Comparison of ENCODE assay signal across 9 mouse cellular contexts in the genomic region with DNA sequence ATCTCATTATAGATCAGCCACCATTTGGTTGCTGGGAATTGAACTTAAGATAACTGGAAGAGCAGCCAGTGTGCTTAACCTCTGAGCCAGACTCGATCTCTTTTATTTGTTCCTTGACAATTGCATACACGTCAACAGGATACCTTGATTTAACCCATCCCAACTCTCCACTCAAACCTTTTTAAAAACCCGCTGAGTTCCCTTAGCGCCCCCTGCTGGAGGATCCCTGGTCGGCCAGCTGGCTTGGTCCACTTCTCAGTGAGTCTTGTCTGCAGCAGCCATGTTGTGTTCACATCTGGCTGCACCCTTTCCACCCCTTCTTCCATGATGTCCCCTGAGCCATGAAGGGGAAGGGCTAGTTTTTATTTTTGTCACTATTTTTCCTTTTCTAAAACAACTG. TPM values are rescaled to one million over a fixed set of nuclear protein-coding genes. Genes with fewer than 3 reads are reported as not detected.
DNase-seq lines count a peak whose midpoint lies in the region; ATAC-seq and TF ChIP-seq lines count a peak whose summit lies in the region.
"Had no signal": no experiment of that assay in that cellular context is flagged by ENCODE, and none has a peak within 500 bp of the region (broad histone marks: within the 10 kb centered on the region; RNA-seq: fewer than 3 reads in every experiment).

No protein-coding gene starts in this region.

- TF ChIP-seq CTCF in intestine, postnatal 0 days (IDR thresholded peaks at IDR 0.05; ENCODE audit: low read depth) = peak; percentile 64
- 0 out of 2 replicates have a peak, but pooled peaks have one; percentile 42 for TF ChIP-seq CTCF in thymus, adult 2 months (IDR thresholded peaks at IDR 0.05; ENCODE audit: borderline replicate concordance, control insufficient read depth, extremely low read depth, insufficient read depth, low read length, poor library complexity)
- peak; percentile 61 for TF ChIP-seq CTCF in bone marrow macrophage, adult 2 months (IDR thresholded peaks at IDR 0.05; ENCODE audit: low read depth, low read length)
- TF ChIP-seq CTCF in stomach, postnatal 0 days (IDR thresholded peaks at IDR 0.05; ENCODE audit: low read depth) = peak; percentile 58

- no peak overlapping the region for H3K4me2 ChIP-seq in intestine, postnatal 0 days (replicated peaks; ENCODE audit: low read depth)
- no peak overlapping the region for H3K4me2 ChIP-seq in intestine, embryonic 15.5 days (replicated peaks)
- H3K4me2 ChIP-seq in stomach, postnatal 0 days (replicated peaks; ENCODE audit: low read depth) = no peak overlapping the region
- H3K4me2 ChIP-seq: stomach, embryonic 15.5 days had no signal

- no peak for TF ChIP-seq EP300 in stomach, postnatal 0 days (optimal IDR thresholded peaks at IDR 0.05)

- no peak overlapping the region for H3K4me3 ChIP-seq in intestine, postnatal 0 days (ENCODE audit: low read depth, low read length)
- no peak overlapping the region for H3K4me3 ChIP-seq in intestine, embryonic 15.5 days (replicated peaks)
- H3K4me3 ChIP-seq in thymus, adult 2 months (ENCODE audit: control insufficient read depth, insufficient read depth, low read length) = no peak overlapping the region
- no peak overlapping the region for H3K4me3 ChIP-seq in bone marrow macrophage, adult 2 months (ENCODE audit: insufficient read depth, low read length)
- no peak overlapping the region for H3K4me3 ChIP-seq in stomach, postnatal 0 days (ENCODE audit: low read depth, low read length)
- H3K4me3 ChIP-seq: stomach, embryonic 15.5 days had no signal

- no peak overlapping the region for H3K27ac ChIP-seq in intestine, postnatal 0 days (ENCODE audit: low read depth, low read length)
- H3K27ac ChIP-seq in intestine, embryonic 15.5 days = no peak overlapping the region
- no peak overlapping the region for H3K27ac ChIP-seq in thymus, adult 2 months (ENCODE audit: control insufficient read depth, insufficient read depth, low read length)
- no peak overlapping the region for H3K27ac ChIP-seq in bone marrow macrophage, adult 2 months (ENCODE audit: insufficient read depth, low read depth, low read length)
- H3K27ac ChIP-seq in stomach, postnatal 0 days (replicated peaks) = no peak overlapping the region
- H3K27ac ChIP-seq: stomach, embryonic 15.5 days had no signal

- H3K9me3 ChIP-seq in intestine, postnatal 0 days (ENCODE audit: control insufficient read depth) = no peaks in the 10 kb centered on the region
- no peaks in the 10 kb centered on the region for H3K9me3 ChIP-seq in intestine, embryonic 15.5 days
- no peaks in the 10 kb centered on the region for H3K9me3 ChIP-seq in stomach, postnatal 0 days (ENCODE audit: control insufficient read depth, low read length)
- H3K9me3 ChIP-seq: stomach, embryonic 15.5 days had no signal

- WGBS in intestine, postnatal 0 days = 68% methylated on average over 5 of the region's 5 CpGs
- 68% methylated on average over 5 of the region's 5 CpGs for WGBS in intestine, embryonic 15.5 days
- 93% methylated on average over 5 of the region's 5 CpGs for WGBS in thymus, adult 2 months
- WGBS in stomach, postnatal 0 days = 68% methylated on average over 5 of the region's 5 CpGs

- H3K36me3 ChIP-seq in intestine, postnatal 0 days (ENCODE audit: control insufficient read depth, insufficient read depth) = peaks cover 74% of the 10 kb centered on the region
- H3K36me3 ChIP-seq in intestine, embryonic 15.5 days = 0 out of 2 replicates have a peak, but pooled peaks cover 2% of the 10 kb centered on the region
- no peaks in the 10 kb centered on the region for H3K36me3 ChIP-seq in thymus, adult 2 months (ENCODE audit: control insufficient read depth, insufficient read depth, low read length)
- peaks cover 21% of the 10 kb centered on the region for H3K36me3 ChIP-seq in stomach, postnatal 0 days (ENCODE audit: control insufficient read depth, insufficient read depth, low read length)

- DNase-seq in thymus, adult 2 months = peak; percentile 23
- no peak for DNase-seq in thymus, adult 18-20 months
- DNase-seq in stomach, postnatal 0 days (ENCODE audit: low spot score) = no peak
- DNase-seq in frontal cortex, postnatal 14 days (ENCODE audit: low spot score in 2 of 2) = no peak
- no peak for DNase-seq in layer of hippocampus, adult 11-12 months (ENCODE audit: low spot score)

- no peak overlapping the region for H3K9ac ChIP-seq in intestine, postnatal 0 days (ENCODE audit: low read depth, low read length)
- H3K9ac ChIP-seq in intestine, embryonic 15.5 days = no peak overlapping the region
- H3K9ac ChIP-seq in stomach, postnatal 0 days (ENCODE audit: low read length) = no peak overlapping the region
- H3K9ac ChIP-seq: stomach, embryonic 15.5 days had no signal

- no peaks in the 10 kb centered on the region for H3K4me1 ChIP-seq in intestine, postnatal 0 days (replicated peaks; ENCODE audit: control insufficient read depth, insufficient read depth, low read length)
- no peaks in the 10 kb centered on the region for H3K4me1 ChIP-seq in intestine, embryonic 15.5 days (replicated peaks)
- no peaks in the 10 kb centered on the region for H3K4me1 ChIP-seq in thymus, adult 2 months (replicated peaks; ENCODE audit: control insufficient read depth, insufficient read depth, low read length)
- H3K4me1 ChIP-seq in bone marrow macrophage, adult 2 months (ENCODE audit: control insufficient read depth, insufficient read depth, low read length) = peaks cover 16% of the 10 kb centered on the region
- no peaks in the 10 kb centered on the region for H3K4me1 ChIP-seq in stomach, postnatal 0 days (replicated peaks; ENCODE audit: control insufficient read depth, insufficient read depth)

- no peak for TF ChIP-seq POLR2A in thymus, adult 2 months (IDR thresholded peaks at IDR 0.05; ENCODE audit: control insufficient read depth, extremely low read depth, insufficient read depth, low read length, poor library complexity)
- no peak for TF ChIP-seq POLR2A in bone marrow macrophage, adult 2 months (IDR thresholded peaks at IDR 0.05; ENCODE audit: borderline replicate concordance, low read depth, low read length)

- no peaks in the 10 kb centered on the region for H3K27me3 ChIP-seq in intestine, postnatal 0 days (replicated peaks; ENCODE audit: control insufficient read depth, insufficient read depth, low read length)
- no peaks in the 10 kb centered on the region for H3K27me3 ChIP-seq in intestine, embryonic 15.5 days (replicated peaks)
- H3K27me3 ChIP-seq in thymus, adult 2 months (ENCODE audit: control insufficient read depth, insufficient read depth, low read length) = no peaks in the 10 kb centered on the region
- no peaks in the 10 kb centered on the region for H3K27me3 ChIP-seq in stomach, postnatal 0 days (ENCODE audit: control insufficient read depth, insufficient read depth, low read length)
- H3K27me3 ChIP-seq: stomach, embryonic 15.5 days had no signal

- ATAC-seq in intestine, postnatal 0 days = no peak
- no peak for ATAC-seq in intestine, embryonic 15.5 days
- ATAC-seq in stomach, postnatal 0 days (ENCODE audit: low FRiP score, low TSS enrichment) = no peak

RNA-seq across cellular contexts. Expression of a gene that starts 33.0 kb away (rescaled TPM):
- 104 and 105 TPM in 2 replicates for polyA plus RNA-seq in intestine, postnatal 0 days (2015; fragmentation: Nextera tagmentation; extraction: Ambion mirVana)
- 30.8 and 31.8 TPM in 2 replicates for polyA plus RNA-seq in intestine, embryonic 15.5 days (2015; fragmentation: Nextera tagmentation; extraction: Ambion mirVana)
- 69.6 and 75.7 TPM in 2 replicates for polyA plus RNA-seq in thymus, adult 2 months (2012; rRNA removed)
- 59.1 and 65.3 TPM in 2 replicates for polyA plus RNA-seq in bone marrow macrophage, adult 2 months (2012; ENCODE audit: insufficient read depth, insufficient read length, missing spikeins)
- 59.5 and 62.0 TPM in 2 replicates for polyA plus RNA-seq in stomach, postnatal 0 days (2015; fragmentation: Nextera tagmentation; extraction: Ambion mirVana)

RNA-seq across cellular contexts. Expression of a gene that starts 33.6 kb away (rescaled TPM):
- polyA plus RNA-seq in intestine, postnatal 0 days (2015; fragmentation: Nextera tagmentation; extraction: Ambion mirVana) = 1.1 and 1.3 TPM in 2 replicates
- polyA plus RNA-seq in intestine, embryonic 15.5 days (2015; fragmentation: Nextera tagmentation; extraction: Ambion mirVana) = 0.24 and 0.27 TPM in 2 replicates
- 0.62 and 0.85 TPM in 2 replicates for polyA plus RNA-seq in thymus, adult 2 months (2012; rRNA removed)
- 0.97 and 1.1 TPM in 2 replicates for polyA plus RNA-seq in bone marrow macrophage, adult 2 months (2012; ENCODE audit: insufficient read depth, insufficient read length, missing spikeins)
- 0.34 and 0.48 TPM in 2 replicates for polyA plus RNA-seq in stomach, postnatal 0 days (2015; fragmentation: Nextera tagmentation; extraction: Ambion mirVana)

RNA-seq across cellular contexts. Expression of a gene that starts 59.2 kb away (rescaled TPM):
- polyA plus RNA-seq in intestine, postnatal 0 days (2015; fragmentation: Nextera tagmentation; extraction: Ambion mirVana) = 38.7 and 42.3 TPM in 2 replicates
- 15.6 and 16.4 TPM in 2 replicates for polyA plus RNA-seq in intestine, embryonic 15.5 days (2015; fragmentation: Nextera tagmentation; extraction: Ambion mirVana)
- 3.4 and 3.5 TPM in 2 replicates for polyA plus RNA-seq in thymus, adult 2 months (2012; rRNA removed)
- not detected in 2 replicates for polyA plus RNA-seq in bone marrow macrophage, adult 2 months (2012; ENCODE audit: insufficient read depth, insufficient read length, missing spikeins)
- polyA plus RNA-seq in stomach, postnatal 0 days (2015; fragmentation: Nextera tagmentation; extraction: Ambion mirVana) = 10.2 and 11.8 TPM in 2 replicates
